Mouse (Mus musculus) splenic B cell, adult 2 months (primary cell): Measurements from ENCODE around the gene Arfgap1.

Experiments
- DNase-seq: peaks from one replicate; pipeline ENCODE4 v3.0.0-alpha.2; 2011; ENCODE audit warnings: low read depth, low spot score
- H3K27me3 ChIP-seq: 2 replicates; pipeline ENCODE4 v1.6.1; 2012; ENCODE audit warnings: mild to moderate bottlenecking, low read length, moderate library complexity, mixed read lengths; ENCODE audit not compliant: control insufficient read depth, poor library complexity, insufficient read depth, severe bottlenecking
- H3K36me3 ChIP-seq: 2 replicates; pipeline ENCODE4 v1.6.1; 2012; ENCODE audit warnings: mild to moderate bottlenecking, low read length, moderate library complexity, mixed read lengths; ENCODE audit not compliant: control insufficient read depth, poor library complexity, insufficient read depth, severe bottlenecking

The Arfgap1 gene

DNA sequence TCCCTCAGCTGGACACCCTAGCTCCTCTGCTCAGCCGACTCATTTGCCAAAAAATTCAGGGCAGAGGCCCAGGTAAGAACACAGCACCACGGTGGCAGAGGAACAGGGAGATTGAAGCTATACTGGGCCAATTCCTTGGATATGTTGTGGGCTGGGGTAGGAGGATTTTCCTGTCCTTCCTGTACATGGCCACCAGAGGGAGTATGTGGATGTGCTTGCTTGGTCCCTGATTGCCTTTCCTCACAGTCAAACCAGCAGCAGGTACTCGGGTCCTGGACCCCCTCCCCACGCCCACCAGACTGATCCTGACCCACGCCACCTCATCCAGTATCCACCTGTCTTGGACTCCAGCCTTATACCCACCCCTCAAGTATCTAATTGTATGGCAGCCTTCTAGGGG is 29.4 kb downstream of the Arfgap1 start:
- peak; percentile 53 for DNase-seq
- no peaks in the 10 kb centered on the region for H3K36me3 ChIP-seq
- no peaks in the 10 kb centered on the region for H3K27me3 ChIP-seq

- no peaks in the 10 kb centered on the region for H3K36me3 ChIP-seq
- no peak for DNase-seq
- H3K27me3 ChIP-seq = no peaks in the 10 kb centered on the region
Observed at GRCm38 (mm10) chr2:180996905-180997304, 29.9 kb downstream of the Arfgap1 start.

DNA sequence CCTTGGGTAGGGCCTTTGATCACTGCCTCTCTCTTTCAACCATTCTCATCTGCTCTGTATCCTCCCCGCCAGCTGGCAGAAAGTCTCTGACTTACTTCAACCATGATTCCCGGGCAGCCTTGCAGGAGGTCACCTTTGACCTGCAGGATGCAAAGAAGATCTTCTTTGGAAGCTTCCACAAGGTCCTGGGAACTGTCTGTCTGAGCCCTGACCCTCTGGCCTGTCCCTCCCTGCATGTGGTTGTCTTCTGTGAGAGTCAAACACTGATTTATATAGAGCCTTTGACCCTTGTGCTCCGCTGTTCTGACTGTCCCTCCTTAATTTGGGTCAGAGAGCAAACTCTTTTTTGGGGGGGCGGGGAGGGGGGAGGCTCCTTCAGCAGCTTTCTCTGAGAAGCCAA is 40.0 kb downstream of the Arfgap1 start:
- no peak for DNase-seq
- no peaks in the 10 kb centered on the region for H3K27me3 ChIP-seq
- H3K36me3 ChIP-seq = no peaks in the 10 kb centered on the region

- no peaks in the 10 kb centered on the region for H3K36me3 ChIP-seq
- no peaks in the 10 kb centered on the region for H3K27me3 ChIP-seq
- no peak for DNase-seq
Observed at GRCm38 (mm10) chr2:181008339-181008738, 41.3 kb downstream of the Arfgap1 start.

GRCm38 (mm10) chr2:181031406-181031934 is 64.4 kb downstream of the Arfgap1 start:
- no peaks in the 10 kb centered on the region for H3K36me3 ChIP-seq
- H3K27me3 ChIP-seq = no peaks in the 10 kb centered on the region
- DNase-seq = no peak
